Mouse (Mus musculus) liver, embryonic 14.5 days (tissue): ENCODE measurements around the gene CN725425.

Experiments used
- CTCF ChIP-seq: IDR thresholded peaks from 2 replicates; pipeline ENCODE4 v1.5.1; 2016; ENCODE audit warnings: antibody characterized with exemption, low read depth, control low read depth
- EP300 ChIP-seq: IDR thresholded peaks from 2 replicates; pipeline ENCODE4 v1.6.1; 2016; ENCODE audit warnings: antibody characterized with exemption, low read depth

DNA sequence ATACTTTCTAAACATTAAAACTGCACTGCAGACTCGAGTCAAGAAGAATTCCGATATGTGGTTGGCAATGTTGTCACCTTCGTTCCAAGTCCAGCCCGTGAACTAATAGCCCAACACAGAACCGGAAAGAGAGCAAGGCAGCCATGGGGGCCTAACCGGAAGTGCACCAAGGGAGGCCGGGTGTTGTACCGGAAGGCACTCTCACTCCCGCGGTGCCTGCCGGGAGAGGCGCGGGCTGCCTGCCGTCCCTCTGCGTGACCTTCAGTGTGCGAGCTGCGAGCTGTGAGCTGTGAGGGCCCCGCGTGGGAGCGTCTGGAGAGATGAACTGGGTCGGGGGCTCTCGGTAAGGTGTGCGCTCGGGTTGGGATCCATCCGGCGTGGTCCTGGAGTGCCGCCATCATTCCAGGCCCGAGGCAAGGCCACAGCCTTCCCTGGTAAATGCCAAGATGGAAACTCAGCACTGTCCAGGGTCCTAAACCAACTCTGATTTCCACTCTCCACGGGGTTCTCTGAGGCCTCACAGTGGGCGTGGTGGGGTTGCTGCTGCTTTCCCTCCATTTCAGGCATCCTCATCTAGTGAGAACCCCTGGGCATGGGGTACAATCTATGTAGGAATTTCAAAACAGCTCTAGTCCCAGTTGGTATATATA, at the start of gene CN725425:
- TF ChIP-seq CTCF (no peak), EP300 (no peak)
